Mouse (Mus musculus) megakaryocyte, embryonic 14.5 days (primary cell): ENCODE data around the gene Cacnb1. TPM values are rescaled to one million over a fixed set of nuclear protein-coding genes. Genes with fewer than 3 reads are reported as not detected.

Source experiments
- H3K27me3 ChIP-seq: replicated peaks from 2 replicates; pipeline ENCODE3; 2012; ENCODE audit warnings: inconsistent platforms
- H3K36me3 ChIP-seq: replicated peaks from 2 replicates; pipeline ENCODE3; 2012; ENCODE audit warnings: low read length, inconsistent platforms, mixed read lengths
- H3K4me1 ChIP-seq: 2 replicates; pipeline ENCODE4 v1.6.1; 2012; ENCODE audit warnings: inconsistent platforms
- H3K4me3 ChIP-seq: replicated peaks from 2 replicates; pipeline ENCODE3; 2012; ENCODE audit warnings: moderate library complexity, mild to moderate bottlenecking, inconsistent platforms
- H3K9me3 ChIP-seq: 2 replicates; pipeline ENCODE4 v1.6.1; 2012; ENCODE audit warnings: inconsistent platforms
- FLI1 ChIP-seq: IDR thresholded peaks from 2 replicates; pipeline ENCODE4 v1.6.1; 2012; ENCODE audit warnings: low read length, inconsistent platforms, mixed read lengths
- GATA1 ChIP-seq: IDR thresholded peaks from 3 replicates; pipeline ENCODE4 v1.6.1; 2012; ENCODE audit warnings: mixed read lengths, low read length, inconsistent platforms, borderline replicate concordance
- polyA plus RNA-seq: library from polyadenylated mRNA; stranded (reverse); fragments of >175 nt; gene quantifications from 2 replicates; pipeline ENCODE4 v1.2.3, GENCODE M21; 2012; ENCODE audit warnings: low replicate concordance; ENCODE audit not compliant: insufficient read depth

Cacnb1 gene
- polyA plus RNA-seq, 1 experiment, result 2.8 TPM

DNA sequence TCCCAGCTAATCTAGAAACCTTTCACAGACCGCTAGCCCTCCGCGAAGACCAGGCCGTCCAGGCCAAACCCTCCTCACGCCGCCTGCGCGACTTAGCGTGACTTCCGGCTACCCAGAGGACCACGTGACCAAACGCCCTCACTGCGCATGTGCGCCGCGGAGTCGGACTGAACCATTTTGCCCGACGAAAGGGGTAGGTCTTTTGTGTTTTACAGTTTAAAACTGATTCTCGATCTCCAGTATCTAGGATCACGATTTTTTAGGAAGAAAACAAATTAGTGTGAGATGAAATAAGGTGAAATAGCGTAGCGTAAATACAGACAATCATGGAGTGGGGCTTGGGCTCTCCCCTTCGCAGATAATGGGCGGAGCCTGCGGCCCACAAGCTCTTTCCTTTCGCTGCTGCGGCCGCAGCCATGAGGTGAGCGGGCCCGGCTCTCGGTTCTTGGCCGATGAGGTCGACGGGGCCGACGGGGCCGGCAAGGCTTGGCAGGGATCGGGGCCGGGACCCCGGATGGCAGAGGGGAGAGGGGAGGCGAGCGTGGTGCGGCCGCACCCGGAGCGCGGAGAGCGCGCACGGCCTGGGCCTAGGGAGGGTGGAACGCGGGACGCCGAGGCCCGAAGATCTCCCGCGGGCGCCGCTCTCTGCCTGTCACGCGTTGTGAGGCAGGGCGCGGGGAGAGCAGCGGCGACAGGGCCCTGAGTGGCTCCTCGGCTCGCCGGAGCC, 3.9 kb upstream of the Cacnb1 start, which contains the start of gene Rpl19:
Gene Rpl19, plus strand, starts transcription at position 141 of the 727 bp plus-strand sequence.
- Histone ChIP-seq H3K4me1 (peaks cover 35% of the 10 kb centered on the region), H3K27me3 (peaks cover 13% of the 10 kb centered on the region), H3K4me3 (peak within 1 kb of the TSS; percentile 97), H3K9me3 (no peaks in the 10 kb centered on the region), H3K36me3 (peaks cover 35% of the 10 kb centered on the region)
- TF ChIP-seq GATA1 (no peak), FLI1 (no peak)

DNA sequence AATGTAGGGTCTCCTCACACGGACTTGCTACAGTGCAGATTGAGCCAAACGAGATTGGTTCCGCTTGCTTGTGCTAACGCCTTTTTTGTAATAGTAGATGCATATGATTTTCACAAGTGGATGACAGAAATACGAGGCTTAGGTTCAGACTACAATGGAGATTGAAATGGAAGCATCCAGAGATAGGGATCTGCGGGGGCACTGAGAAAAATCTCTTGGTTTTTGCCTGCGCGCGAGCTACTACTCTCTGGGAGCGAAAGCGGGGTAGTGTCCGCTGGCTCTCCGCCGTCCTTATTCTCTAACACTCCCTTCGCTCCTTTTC, 3.4 kb upstream of the Cacnb1 start:
- peaks cover 41% of the 10 kb centered on the region for H3K4me1 ChIP-seq
- no peak for TF ChIP-seq FLI1
- no peak; the same call in 2 of the 3 replicates for TF ChIP-seq GATA1
- H3K27me3 ChIP-seq, result peaks cover 18% of the 10 kb centered on the region
- no peaks in the 10 kb centered on the region for H3K9me3 ChIP-seq
- peak overlapping the region; percentile 97 for H3K4me3 ChIP-seq
- H3K36me3 ChIP-seq, result peaks cover 32% of the 10 kb centered on the region

DNA sequence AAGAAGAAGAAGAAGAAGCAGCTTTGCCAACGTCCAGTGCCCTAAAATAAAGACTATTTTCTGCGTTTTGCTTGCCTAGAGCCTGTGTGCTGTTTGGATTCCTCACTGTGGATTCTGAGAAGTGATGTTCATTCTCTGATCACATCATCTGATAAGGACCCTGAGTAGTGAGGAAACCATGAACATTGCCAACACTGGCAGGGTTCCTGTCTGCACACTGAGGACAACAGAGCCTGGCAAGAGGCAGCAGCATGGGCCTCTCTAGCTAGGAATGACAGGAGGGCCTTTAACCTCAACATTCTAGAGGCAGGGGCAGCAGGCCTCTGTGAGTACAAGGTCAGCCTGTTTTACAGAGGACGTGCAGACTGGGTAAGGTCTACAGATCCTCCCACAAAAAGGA, 1.7 kb upstream of the Cacnb1 start:
- TF ChIP-seq FLI1 (no peak), GATA1 (no peak)
- Histone ChIP-seq H3K4me1 (peaks cover 51% of the 10 kb centered on the region), H3K9me3 (no peaks in the 10 kb centered on the region), H3K4me3 (no peak overlapping the region), H3K27me3 (peaks cover 34% of the 10 kb centered on the region), H3K36me3 (peaks cover 15% of the 10 kb centered on the region)

DNA sequence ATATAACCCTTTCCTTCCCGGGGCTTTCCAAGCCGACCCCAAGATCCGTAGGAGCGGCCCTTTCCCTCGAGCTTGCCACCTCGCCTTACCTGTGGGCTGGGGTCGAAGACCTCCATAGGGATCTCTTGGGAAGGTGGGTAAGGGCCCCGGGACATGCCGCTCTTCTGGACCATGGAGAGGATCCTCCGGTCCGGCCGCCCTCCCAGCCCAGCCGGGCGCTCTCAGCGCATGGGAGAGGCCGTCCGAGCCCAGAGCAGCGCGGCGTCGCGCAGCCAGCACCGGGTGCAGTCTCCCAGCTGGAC, 630 bp downstream of the Cacnb1 start:
- TF ChIP-seq FLI1 (no peak), GATA1 (no peak)
- peaks cover 44% of the 10 kb centered on the region for H3K4me1 ChIP-seq
- no peaks in the 10 kb centered on the region for H3K9me3 ChIP-seq
- H3K36me3 ChIP-seq, result no peaks in the 10 kb centered on the region
- H3K27me3 ChIP-seq, result peaks cover 55% of the 10 kb centered on the region
- peak overlapping the region; percentile 93 for H3K4me3 ChIP-seq

DNA sequence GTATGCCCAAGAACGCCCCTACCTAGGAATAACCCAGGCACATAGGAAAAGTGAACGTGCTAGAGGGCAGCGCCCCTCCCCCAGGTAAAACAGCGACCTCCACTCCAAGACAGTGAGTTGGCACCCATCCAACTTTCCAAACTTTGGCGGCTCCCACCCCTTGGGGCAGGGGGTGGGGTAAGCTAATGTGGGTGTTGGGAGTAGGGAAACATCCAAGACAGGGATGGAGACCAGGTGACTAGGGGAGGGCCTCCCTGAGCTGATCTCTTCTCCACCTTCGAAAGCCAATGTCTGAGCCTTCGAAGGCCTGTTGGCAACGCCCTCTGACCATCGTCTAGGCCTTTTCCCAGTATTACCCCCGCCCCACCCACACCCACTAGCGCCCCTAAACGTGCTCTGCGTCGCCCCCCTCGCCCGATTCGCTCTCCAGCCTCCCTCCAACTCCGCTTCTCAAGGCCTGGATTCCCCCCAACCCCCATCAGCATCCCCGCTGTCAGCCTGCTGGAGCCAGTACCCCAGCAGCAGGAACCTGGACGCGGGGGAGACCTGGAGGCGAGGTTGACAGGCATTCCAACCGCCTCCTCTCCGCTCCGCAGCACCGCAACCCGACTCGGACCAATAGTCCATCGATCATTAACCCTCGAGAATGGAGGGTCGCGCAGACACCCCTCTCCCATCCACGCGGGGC, 1.1 kb downstream of the Cacnb1 start:
- H3K27me3 ChIP-seq, result peaks cover 60% of the 10 kb centered on the region
- peak overlapping the region; percentile 93 for H3K4me3 ChIP-seq
- H3K4me1 ChIP-seq, result peaks cover 44% of the 10 kb centered on the region
- H3K9me3 ChIP-seq, result no peaks in the 10 kb centered on the region
- H3K36me3 ChIP-seq, result no peaks in the 10 kb centered on the region
- TF ChIP-seq FLI1, result no peak
- no peak for TF ChIP-seq GATA1

DNA sequence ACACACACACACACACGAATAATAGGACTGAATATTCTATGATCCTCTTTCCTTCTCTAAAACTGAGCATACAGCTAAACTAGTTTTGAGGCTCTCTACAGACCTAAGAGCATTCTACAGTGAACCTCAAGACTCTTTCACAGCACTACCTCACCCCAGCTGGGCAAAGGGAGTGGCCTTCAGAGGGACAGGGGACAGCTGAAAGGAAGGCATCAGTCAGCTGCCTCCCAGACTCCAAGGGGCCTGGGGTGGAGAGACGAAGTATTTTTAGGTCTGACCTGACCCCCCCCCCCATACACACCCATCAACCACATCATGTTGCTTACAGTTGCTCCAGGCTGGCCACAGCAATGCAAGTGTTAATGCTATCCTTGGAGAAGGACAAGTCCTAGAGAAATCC, 1.7 kb downstream of the Cacnb1 start:
- H3K4me1 ChIP-seq, result peaks cover 43% of the 10 kb centered on the region

DNA sequence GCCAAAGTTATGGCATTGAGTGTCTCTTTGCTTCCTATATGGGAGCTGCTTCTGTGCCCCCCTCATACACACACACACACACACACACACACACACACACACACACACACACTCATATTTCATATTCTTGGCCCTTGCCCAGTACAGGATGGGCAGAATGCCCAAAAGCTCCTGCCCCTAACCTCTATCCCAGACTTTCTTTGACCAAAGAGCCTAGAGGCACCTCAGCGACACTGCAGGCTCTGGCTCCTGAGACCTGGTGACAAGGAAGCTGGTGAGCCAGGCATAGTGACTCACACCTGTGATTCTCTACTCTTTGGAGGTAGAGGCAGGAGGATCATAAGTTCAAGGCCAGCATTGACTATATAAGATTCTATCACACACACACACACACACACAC, 2.1 kb downstream of the Cacnb1 start:
- no peaks in the 10 kb centered on the region for H3K36me3 ChIP-seq
- no peak overlapping the region for H3K4me3 ChIP-seq
- no peaks in the 10 kb centered on the region for H3K9me3 ChIP-seq
- peaks cover 38% of the 10 kb centered on the region for H3K4me1 ChIP-seq
- peaks cover 67% of the 10 kb centered on the region for H3K27me3 ChIP-seq
- no peak for TF ChIP-seq GATA1
- no peak for TF ChIP-seq FLI1

More for the DNA sequence above, 1.7 kb downstream of the Cacnb1 start:
- TF ChIP-seq FLI1, result no peak
- no peak for TF ChIP-seq GATA1
- no peaks in the 10 kb centered on the region for H3K9me3 ChIP-seq
- H3K27me3 ChIP-seq, result peaks cover 65% of the 10 kb centered on the region
- H3K36me3 ChIP-seq, result no peaks in the 10 kb centered on the region
- no peak overlapping the region for H3K4me3 ChIP-seq

DNA sequence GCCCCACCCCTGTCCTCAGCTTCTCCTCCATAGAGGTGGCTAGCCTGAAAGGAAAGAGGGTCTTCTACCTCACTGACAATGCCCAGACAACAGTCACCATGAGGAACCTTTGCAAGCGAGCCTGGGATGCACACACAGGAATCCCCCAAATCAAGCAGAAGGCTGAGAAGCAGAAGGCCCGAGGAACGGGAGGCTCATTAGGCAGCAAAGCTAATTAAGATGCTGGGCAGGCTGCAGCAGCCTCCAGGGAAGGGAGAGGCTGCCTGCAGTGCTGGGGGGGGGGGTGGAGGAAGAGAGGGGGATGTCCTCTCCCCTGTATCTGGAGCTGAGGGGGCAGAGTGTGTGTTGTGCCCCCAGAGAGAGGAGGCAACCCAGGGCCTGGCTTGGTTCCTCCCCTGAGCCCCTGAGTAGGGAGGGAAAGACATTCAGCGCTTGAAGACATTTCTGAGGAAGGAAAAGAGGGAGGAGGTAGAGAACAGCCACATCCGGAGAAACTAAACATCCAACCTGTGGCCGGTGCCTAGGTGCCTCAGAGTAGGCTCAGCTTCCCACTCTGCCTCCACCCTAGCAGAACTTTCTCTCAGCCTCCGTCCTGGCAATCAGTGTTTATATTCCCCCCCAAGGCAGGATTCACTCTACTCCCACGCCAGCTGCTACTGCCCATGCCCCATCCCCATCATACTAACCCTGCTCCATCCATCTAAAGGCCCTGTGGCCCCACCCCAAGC, 2.8 kb downstream of the Cacnb1 start:
- no peak for TF ChIP-seq GATA1
- TF ChIP-seq FLI1, result no peak
- Histone ChIP-seq H3K9me3 (no peaks in the 10 kb centered on the region), H3K27me3 (peaks cover 72% of the 10 kb centered on the region), H3K4me3 (no peak overlapping the region), H3K4me1 (peaks cover 36% of the 10 kb centered on the region), H3K36me3 (no peaks in the 10 kb centered on the region)

DNA sequence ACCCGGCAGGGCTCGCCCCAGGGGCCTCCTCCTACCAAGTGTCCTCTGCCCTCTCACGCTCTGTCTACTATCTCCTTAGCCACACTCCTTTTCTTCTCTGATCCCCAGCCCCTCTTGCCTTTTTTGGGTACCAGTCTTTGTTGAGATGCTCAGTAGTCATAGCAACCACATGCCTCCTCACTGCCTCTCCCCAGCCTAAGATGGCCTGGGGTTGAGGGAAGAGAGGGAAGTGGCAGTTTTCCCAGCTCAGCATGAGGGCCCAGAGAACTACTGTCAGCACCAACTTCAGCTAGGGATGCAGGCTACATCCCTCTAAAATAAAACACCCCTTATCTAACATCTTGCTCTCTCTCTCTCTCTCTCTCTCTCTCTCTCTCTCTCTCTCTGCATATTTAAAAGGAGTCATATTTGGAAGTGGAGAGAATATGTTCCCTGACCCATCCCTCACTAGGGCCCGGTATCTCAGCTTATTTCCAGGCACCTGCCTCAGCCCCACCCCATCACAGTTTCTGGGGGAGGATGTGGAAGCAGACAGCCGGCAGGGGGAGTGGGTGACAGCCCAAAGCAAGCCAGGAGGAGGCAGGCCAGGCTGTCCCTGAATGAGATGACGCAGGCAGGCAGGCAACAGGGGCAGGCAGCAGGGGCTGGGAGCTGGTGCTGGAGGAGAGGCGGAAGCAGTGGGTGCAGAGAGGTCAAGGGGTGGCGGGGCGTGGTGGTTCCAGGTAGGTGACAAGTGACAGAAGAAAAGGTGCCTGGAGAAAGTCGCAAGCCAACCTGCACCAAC, 3.8 kb downstream of the Cacnb1 start:
- no peaks in the 10 kb centered on the region for H3K36me3 ChIP-seq
- peaks cover 36% of the 10 kb centered on the region for H3K4me1 ChIP-seq
- H3K9me3 ChIP-seq, result no peaks in the 10 kb centered on the region
- peaks cover 74% of the 10 kb centered on the region for H3K27me3 ChIP-seq
- H3K4me3 ChIP-seq, result no peak overlapping the region
- TF ChIP-seq FLI1 (no peak), GATA1 (no peak)
